Mouse (Mus musculus): ENCODE data around the gene Rnps1. TPM values are rescaled to one million over a fixed set of nuclear protein-coding genes. Genes with fewer than 3 reads are reported as not detected.
"Not testable (repeated sequence)": the region's sequence is repeated elsewhere in the genome, so short reads cannot be mapped to it uniquely, and the experiment has no call there.

Rnps1 gene
- polyA plus RNA-seq, 1 experiment from 2014 or later: 423 TPM

DNA sequence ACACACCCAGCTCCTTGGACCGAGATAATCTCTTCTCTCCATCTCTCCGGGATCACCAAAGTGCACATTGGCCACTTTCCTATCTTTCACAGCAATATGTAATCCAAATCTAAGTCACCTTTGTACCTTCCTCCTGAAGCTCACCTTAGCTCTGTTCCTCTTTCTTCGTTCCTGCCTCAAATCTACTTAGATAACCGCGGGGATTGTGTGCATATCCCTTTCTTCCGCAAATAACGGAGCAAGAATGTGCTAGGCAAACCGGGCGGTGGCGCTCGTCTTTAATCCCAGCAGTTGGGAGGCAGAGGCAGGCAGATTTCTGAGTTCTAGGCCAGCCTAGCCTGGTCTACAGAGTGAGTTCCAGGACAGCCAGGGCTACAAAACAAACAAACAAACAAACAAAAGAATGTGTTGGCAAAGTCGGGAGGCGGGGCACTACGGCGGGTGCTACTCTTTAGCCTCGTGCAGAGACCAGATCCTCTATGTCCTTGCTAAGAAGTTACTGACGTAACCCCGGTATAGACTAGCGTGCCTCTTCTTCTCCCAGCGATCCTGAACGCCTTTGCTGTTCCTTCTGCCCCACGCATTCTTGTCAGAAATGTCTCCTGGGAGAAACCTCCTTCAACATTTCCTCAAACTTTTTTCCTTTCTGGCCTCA is 681 bp upstream of the Rnps1 start:
- H3K4me3 ChIP-seq: peak overlapping the region; percentile 96
- H3K27me3 ChIP-seq (ENCODE audit: insufficient read depth, poor library complexity, severe bottlenecking): no peaks in the 10 kb centered on the region
- peaks cover 28% of the 10 kb centered on the region for H3K4me1 ChIP-seq (replicated peaks)
- WGBS: 36% methylated on average over 22 of the region's 22 CpGs
- DNase-seq (ENCODE audit: low spot score): no peak
- H3K27ac ChIP-seq: peak overlapping the region; percentile 99
- H3K9me3 ChIP-seq: no peaks in the 10 kb centered on the region
- peaks cover 56% of the 10 kb centered on the region for H3K36me3 ChIP-seq

- H3K27me3 ChIP-seq (ENCODE audit: insufficient read depth, poor library complexity, severe bottlenecking): no peaks in the 10 kb centered on the region
- no peaks in the 10 kb centered on the region for H3K9me3 ChIP-seq
- DNase-seq (ENCODE audit: low spot score): no peak
- peaks cover 56% of the 10 kb centered on the region for H3K36me3 ChIP-seq
- peak overlapping the region; percentile 96 for H3K4me3 ChIP-seq
- peak overlapping the region; percentile 99 for H3K27ac ChIP-seq
- under 1% methylated on average over 21 of the region's 21 CpGs for WGBS
- peaks cover 28% of the 10 kb centered on the region for H3K4me1 ChIP-seq (replicated peaks)
Measured at GRCm38 (mm10) chr17:24415011-24415410, 646 bp downstream of the Rnps1 start.

DNA sequence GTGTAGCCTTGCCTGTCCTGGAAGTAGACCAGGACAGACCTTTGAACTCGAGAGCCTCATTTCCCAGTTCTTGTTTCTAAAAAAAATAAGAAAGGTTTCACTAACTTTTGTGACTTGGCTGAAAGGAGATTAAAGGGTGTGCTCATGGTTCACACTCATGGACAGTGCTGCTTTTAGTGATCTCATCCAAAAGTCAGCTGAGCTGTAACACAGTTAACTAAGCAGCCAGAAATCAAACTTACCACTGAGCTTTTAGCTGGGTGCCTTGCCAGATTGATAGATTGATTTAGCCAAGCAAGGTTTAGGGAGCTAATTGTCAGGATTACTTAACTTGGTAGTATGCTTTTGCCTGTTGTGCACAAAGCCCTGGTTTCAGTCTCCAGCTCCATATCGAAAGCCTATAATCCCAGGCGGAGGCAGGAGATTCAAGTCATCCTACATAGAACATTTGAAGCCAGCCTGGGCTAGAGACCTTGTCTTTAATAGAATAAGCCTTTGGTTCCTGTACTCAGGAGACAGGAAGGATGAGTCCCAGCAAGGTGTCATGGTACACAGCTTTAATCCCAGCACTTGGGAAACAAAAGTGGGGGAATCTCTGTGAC is 1.8 kb downstream of the Rnps1 start:
- H3K9me3 ChIP-seq: no peaks in the 10 kb centered on the region
- 92% methylated on average over 3 of the region's 3 CpGs for WGBS
- no peaks in the 10 kb centered on the region for H3K27me3 ChIP-seq (ENCODE audit: insufficient read depth, poor library complexity, severe bottlenecking)
- peaks cover 28% of the 10 kb centered on the region for H3K4me1 ChIP-seq (replicated peaks)
- H3K36me3 ChIP-seq: peaks cover 58% of the 10 kb centered on the region
- H3K27ac ChIP-seq: no peak overlapping the region
- no peak for DNase-seq (ENCODE audit: low spot score)
- peak overlapping the region; percentile 96 for H3K4me3 ChIP-seq

DNA sequence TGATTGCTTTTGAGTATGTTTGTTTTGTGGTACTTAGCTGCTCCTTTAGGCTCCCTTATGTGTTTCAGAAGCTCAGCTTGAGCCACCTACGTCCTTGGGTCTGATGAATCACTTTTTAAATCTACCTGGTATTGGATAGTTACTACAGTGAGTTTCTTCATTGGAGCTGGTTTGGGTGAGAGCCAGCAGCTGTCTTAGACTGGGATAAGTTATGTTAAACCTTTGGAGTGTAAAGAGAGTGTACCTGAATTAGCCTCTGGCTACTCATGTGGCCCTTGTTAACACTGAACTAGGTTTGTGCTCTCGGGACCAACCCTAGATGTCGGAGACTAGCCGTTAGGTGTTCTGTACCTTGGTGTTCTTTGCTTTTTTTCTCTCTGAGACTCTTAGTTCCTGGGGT is 8.7 kb downstream of the Rnps1 start:
- Histone ChIP-seq H3K27me3 (ENCODE audit: insufficient read depth, poor library complexity, severe bottlenecking) (no peaks in the 10 kb centered on the region), H3K36me3 (peaks cover 79% of the 10 kb centered on the region), H3K9me3 (no peaks in the 10 kb centered on the region), H3K4me3 (no peak overlapping the region), H3K4me1 (replicated peaks) (peaks cover 16% of the 10 kb centered on the region), H3K27ac (no peak overlapping the region)
- no peak for DNase-seq (ENCODE audit: low spot score)
- 93% methylated on average over 4 of the region's 4 CpGs for WGBS

DNA sequence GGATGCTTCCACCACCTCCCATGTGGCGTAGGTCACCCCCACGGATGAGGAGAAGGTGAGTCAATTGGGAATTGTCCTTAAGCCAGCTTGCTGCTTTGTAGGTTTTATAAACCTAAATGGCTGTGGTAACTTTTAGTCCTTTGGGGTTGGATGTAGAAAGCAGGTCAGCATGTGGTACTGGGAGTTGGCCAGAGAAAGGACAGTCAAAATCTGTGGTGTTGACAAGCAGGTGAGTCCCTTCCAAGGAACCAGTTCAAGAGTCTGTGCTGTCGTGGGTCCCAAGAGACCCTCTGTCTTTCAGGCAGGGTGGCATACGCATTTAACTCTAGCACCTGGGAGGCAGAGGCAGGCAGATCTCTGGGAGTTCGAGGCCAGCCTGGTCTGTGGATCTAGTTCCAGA is 10.1 kb downstream of the Rnps1 start:
- H3K4me3 ChIP-seq: no peak overlapping the region
- peaks cover 69% of the 10 kb centered on the region for H3K36me3 ChIP-seq
- DNase-seq (ENCODE audit: low spot score): no peak
- no peaks in the 10 kb centered on the region for H3K9me3 ChIP-seq
- H3K4me1 ChIP-seq (replicated peaks): peaks cover 16% of the 10 kb centered on the region
- no peaks in the 10 kb centered on the region for H3K27me3 ChIP-seq (ENCODE audit: insufficient read depth, poor library complexity, severe bottlenecking)
- H3K27ac ChIP-seq: no peak overlapping the region
- 92% methylated on average over 5 of the region's 5 CpGs for WGBS

DNA sequence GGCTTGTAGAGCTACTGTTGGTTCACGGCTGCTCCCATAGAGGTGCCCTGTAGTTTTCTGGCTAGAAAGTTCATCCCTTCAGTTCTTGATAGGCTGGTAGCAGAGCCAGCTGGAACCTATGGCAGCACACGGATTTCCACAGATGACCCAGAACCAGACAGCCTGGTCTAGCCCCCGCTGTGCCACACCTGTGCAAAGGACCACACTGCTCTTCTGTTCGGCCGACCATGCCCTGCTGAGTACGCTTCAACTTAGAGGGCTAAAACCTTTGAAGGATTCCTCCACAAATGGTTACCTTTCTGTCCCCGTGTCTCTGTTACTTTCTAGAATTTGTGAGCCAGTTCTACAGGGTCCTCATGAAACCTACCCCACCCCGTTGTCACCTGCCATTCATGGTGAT is 11.0 kb downstream of the Rnps1 start:
- not testable (repeated sequence) for H3K9me3 ChIP-seq; H3K4me3 ChIP-seq; DNase-seq (ENCODE audit: low spot score); H3K27me3 ChIP-seq (ENCODE audit: insufficient read depth, poor library complexity, severe bottlenecking); H3K27ac ChIP-seq
- Histone ChIP-seq H3K4me1 (replicated peaks) (peaks cover 16% of the 10 kb centered on the region), H3K36me3 (peaks cover 65% of the 10 kb centered on the region)
- 92% methylated on average over 6 of the region's 8 CpGs for WGBS

DNA sequence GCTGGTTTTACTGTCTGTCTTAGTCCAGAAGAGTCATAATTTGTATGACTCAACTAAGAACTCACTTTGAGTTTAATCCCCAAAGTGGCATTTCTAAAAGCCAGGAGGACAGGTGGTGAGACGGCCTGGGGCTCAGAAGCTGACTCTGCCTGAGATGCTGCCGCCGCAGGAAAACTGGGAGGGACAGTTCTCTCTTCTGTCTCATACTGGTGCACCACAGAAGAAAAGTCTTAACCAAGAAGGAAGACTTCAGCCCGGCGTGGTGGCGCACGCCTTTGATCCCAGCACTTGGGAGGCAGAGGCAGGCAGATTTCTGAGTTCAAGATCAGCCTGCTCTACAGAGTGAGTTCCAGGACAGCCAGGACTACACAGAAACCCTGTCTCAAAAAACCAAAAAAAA is 11.5 kb downstream of the Rnps1 start:
- Histone ChIP-seq H3K4me3 (0 out of 2 replicates have a peak overlapping the region, but pooled peaks have one; percentile 77), H3K36me3 (peaks cover 65% of the 10 kb centered on the region), H3K9me3 (no peaks in the 10 kb centered on the region), H3K27ac (no peak overlapping the region), H3K27me3 (ENCODE audit: insufficient read depth, poor library complexity, severe bottlenecking) (no peaks in the 10 kb centered on the region), H3K4me1 (replicated peaks) (peaks cover 16% of the 10 kb centered on the region)
- 89% methylated on average over 7 of the region's 7 CpGs for WGBS
- DNase-seq (ENCODE audit: low spot score): no peak

DNA sequence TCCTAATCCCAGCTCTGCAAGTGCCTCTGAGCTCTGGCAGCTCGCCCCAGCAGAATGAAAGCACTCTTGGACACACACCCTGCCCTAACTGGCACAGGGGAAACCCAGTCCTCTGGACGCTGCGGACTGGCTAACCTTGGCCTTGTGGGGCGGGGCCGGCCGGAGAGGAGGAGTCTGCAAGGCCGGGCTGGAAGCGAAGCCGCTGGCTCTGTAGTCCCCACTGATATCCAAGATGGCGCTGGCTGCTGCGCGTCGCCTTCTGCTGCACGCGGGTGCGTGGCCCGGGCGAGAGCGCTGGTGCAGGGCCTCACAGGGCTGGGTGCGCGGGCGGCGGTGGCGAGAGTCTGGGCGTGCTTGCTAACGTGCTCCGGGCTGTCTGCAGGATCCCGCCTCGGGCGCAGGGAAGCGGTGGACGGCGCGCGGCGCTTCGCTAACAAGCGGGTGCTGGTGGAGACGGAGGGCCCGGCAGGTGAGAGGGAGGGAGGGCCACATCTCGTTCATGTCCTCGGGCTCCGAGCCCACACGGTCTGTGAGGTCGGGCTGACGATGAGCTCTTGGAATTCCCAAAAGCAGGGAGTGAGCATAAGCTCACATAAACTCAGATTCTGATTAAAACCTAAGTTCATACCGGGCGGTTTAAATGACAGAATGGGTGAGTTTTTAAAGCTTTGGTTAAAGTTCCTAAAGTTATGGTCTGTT is 12.3 kb downstream of the Rnps1 start, which contains the start of gene Eci1:
Gene Eci1 (plus strand): TSS at position 171 of the 699 bp plus-strand sequence.
- H3K36me3 ChIP-seq: peaks cover 60% of the 10 kb centered on the region
- peaks cover 16% of the 10 kb centered on the region for H3K4me1 ChIP-seq (replicated peaks)
- WGBS: under 1% methylated on average over 48 of the region's 48 CpGs
- H3K27me3 ChIP-seq (ENCODE audit: insufficient read depth, poor library complexity, severe bottlenecking): no peaks in the 10 kb centered on the region
- peak; percentile 95 for DNase-seq (ENCODE audit: low spot score)
- H3K9me3 ChIP-seq: no peaks in the 10 kb centered on the region
- H3K27ac ChIP-seq: peak within 1 kb of the TSS; percentile 96
- H3K4me3 ChIP-seq: peak within 1 kb of the TSS; percentile 77

DNA sequence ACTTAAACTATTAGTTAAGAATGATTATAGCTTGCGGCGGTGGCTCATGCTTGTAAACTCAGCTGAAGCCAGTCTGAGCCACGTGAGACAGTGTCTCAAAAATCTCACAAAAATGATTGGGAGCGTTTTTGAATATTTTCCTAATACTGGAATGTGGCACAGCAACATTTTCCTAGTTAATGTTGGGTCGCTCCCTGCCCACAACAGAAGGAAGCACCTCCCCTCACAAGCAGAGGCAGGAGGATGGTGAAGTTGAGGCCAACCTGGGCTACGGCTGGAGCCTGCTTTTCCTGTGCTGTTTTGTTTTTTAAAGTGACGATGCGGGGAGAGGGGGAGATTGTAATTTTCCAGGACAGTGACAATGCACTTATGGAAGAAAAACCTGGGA is 12.8 kb downstream of the Rnps1 start:
- H3K27ac ChIP-seq: peak overlapping the region; percentile 96
- peak overlapping the region; percentile 77 for H3K4me3 ChIP-seq
- peaks cover 16% of the 10 kb centered on the region for H3K4me1 ChIP-seq (replicated peaks)
- peak; percentile 25 for DNase-seq (ENCODE audit: low spot score)
- WGBS: 8% methylated on average over 8 of the region's 8 CpGs
- H3K9me3 ChIP-seq: no peaks in the 10 kb centered on the region
- peaks cover 57% of the 10 kb centered on the region for H3K36me3 ChIP-seq
- no peaks in the 10 kb centered on the region for H3K27me3 ChIP-seq (ENCODE audit: insufficient read depth, poor library complexity, severe bottlenecking)

GRCm38 (mm10) chr17:24429201-24429983 is 15.0 kb downstream of the Rnps1 start:
- DNase-seq (ENCODE audit: low spot score): no peak
- WGBS: 89% methylated on average over 14 of the region's 14 CpGs
- H3K36me3 ChIP-seq: peaks cover 53% of the 10 kb centered on the region

DNA sequence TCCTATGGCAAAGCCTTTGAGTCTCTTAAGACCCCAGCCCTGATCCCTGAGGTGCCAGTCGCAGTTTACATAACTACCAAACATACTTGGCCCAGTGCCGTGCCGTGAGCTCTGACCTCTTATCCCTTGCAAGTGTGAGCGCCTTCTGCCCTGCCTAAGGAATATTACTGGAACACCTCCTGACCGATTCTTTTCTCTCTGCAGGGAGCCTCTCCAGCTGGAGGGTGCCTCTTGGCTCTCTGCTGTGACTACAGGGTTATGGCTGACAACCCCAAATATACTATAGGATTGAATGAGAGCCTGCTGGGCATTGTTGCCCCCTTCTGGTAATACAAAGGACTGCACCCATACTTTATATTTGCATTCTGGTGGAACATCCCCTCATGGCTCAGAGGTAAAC is 22.7 kb downstream of the Rnps1 start:
- WGBS: 79% methylated on average over 5 of the region's 5 CpGs
- peak; percentile 35 for DNase-seq (ENCODE audit: low spot score)
- H3K9me3 ChIP-seq: no peaks in the 10 kb centered on the region
- H3K27ac ChIP-seq: no peak overlapping the region
- no peak overlapping the region for H3K4me3 ChIP-seq
- peaks cover 94% of the 10 kb centered on the region for H3K36me3 ChIP-seq
- H3K27me3 ChIP-seq (ENCODE audit: insufficient read depth, poor library complexity, severe bottlenecking): no peaks in the 10 kb centered on the region
- no peaks in the 10 kb centered on the region for H3K4me1 ChIP-seq (replicated peaks)

More at GRCm38 (mm10) chr17:24429201-24429983, 15.0 kb downstream of the Rnps1 start:
- Histone ChIP-seq H3K4me1 (replicated peaks) (peaks cover 16% of the 10 kb centered on the region), H3K4me3 (no peak overlapping the region), H3K9me3 (no peaks in the 10 kb centered on the region), H3K27ac (no peak overlapping the region), H3K27me3 (ENCODE audit: insufficient read depth, poor library complexity, severe bottlenecking) (no peaks in the 10 kb centered on the region)

- DNase-seq (ENCODE audit: low spot score): no peak
- Histone ChIP-seq H3K27ac (no peak overlapping the region), H3K4me1 (replicated peaks) (no peaks in the 10 kb centered on the region), H3K27me3 (ENCODE audit: insufficient read depth, poor library complexity, severe bottlenecking) (no peaks in the 10 kb centered on the region), H3K4me3 (no peak overlapping the region), H3K9me3 (no peaks in the 10 kb centered on the region), H3K36me3 (peaks cover 99% of the 10 kb centered on the region)
- 95% methylated on average over 8 of the region's 8 CpGs for WGBS
Measured at GRCm38 (mm10) chr17:24440377-24440776, 26.0 kb downstream of the Rnps1 start.

All from hindbrain, embryonic 10.5 days (tissue).